Mouse (Mus musculus) embryonic facial prominence, embryonic 13.5 days (tissue): Measurements from ENCODE around the gene Slc5a2. TPM values are rescaled to one million over a fixed set of nuclear protein-coding genes. Genes with fewer than 3 reads are reported as not detected.
A peak's percentile ranks its signal among the peaks of the same experiment; 100 is the strongest.

ENCODE experiments used
- ATAC-seq: fragments of 200-750 bp; cut with Nextera tagmentation; 2 replicates; pipeline ENCODE4 v1.8.0; 2017; ENCODE audit warnings: low read depth; ENCODE audit not compliant: insufficient number of reproducible peaks, insufficient read depth, low FRiP score, low TSS enrichment
- H3K27ac ChIP-seq: fragments of 300-500 bp; sonication (generic); 2 replicates; pipeline ENCODE4 v1.5.1; 2015; ENCODE audit warnings: moderate library complexity, mild to moderate bottlenecking, inconsistent platforms
- H3K27me3 ChIP-seq: fragments of 300-500 bp; sonication (generic); 2 replicates; pipeline ENCODE4 v1.6.1; 2015; ENCODE audit warnings: mild to moderate bottlenecking, inconsistent platforms
- H3K36me3 ChIP-seq: fragments of 300-500 bp; sonication (generic); 2 replicates; pipeline ENCODE4 v1.6.1; 2015; ENCODE audit warnings: mild to moderate bottlenecking, inconsistent platforms
- H3K4me1 ChIP-seq: fragments of 300-500 bp; sonication (generic); 2 replicates; pipeline ENCODE4 v1.6.1; 2015; ENCODE audit warnings: inconsistent platforms
- H3K4me2 ChIP-seq: fragments of 300-500 bp; sonication (generic); 2 replicates; pipeline ENCODE4 v1.6.1; 2015; ENCODE audit warnings: moderate library complexity, mild to moderate bottlenecking, inconsistent platforms
- H3K4me3 ChIP-seq: fragments of 300-500 bp; sonication (generic); 2 replicates; pipeline ENCODE4 v1.5.1; 2015; ENCODE audit warnings: mild to moderate bottlenecking, inconsistent platforms
- H3K9ac ChIP-seq: fragments of 300-500 bp; sonication (generic); 2 replicates; pipeline ENCODE4 v1.6.1; 2015; ENCODE audit warnings: mild to moderate bottlenecking, inconsistent platforms
- H3K9me3 ChIP-seq: fragments of 300-500 bp; sonication (generic); 2 replicates; pipeline ENCODE4 v1.6.1; 2016; ENCODE audit warnings: inconsistent platforms
- WGBS: fragments of 180-500 bp; shearing (Covaris S2); methylation state at CpG from one replicate; pipeline ENCODE4 v1.1.7; 2015; ENCODE audit warnings: mixed read lengths; 5-methylcytosine and 5-hydroxymethylcytosine counted together
- polyA plus RNA-seq: library from polyadenylated mRNA; unstranded; fragments of >200 nt; fragmentation: Nextera tagmentation; extraction: Ambion mirVana; gene quantifications from 2 replicates; pipeline ENCODE4 v1.2.1, GENCODE M21; 2015

The Slc5a2 gene
- polyA plus RNA-seq: 0.42 TPM in 1 of 2 replicates, not detected in the other

GRCm38 (mm10) chr7:128265411-128265810 is at the start of gene Slc5a2:
Gene Slc5a2, plus strand, starts transcription at chr7:128265657.
- 74% methylated on average over 6 of the region's 6 CpGs for WGBS
- Histone ChIP-seq H3K4me3 (no peak within 1 kb of the TSS), H3K27me3 (no peaks in the 10 kb centered on the region; the same call in 1 of the 2 replicates), H3K9me3 (no peaks in the 10 kb centered on the region), H3K4me2 (no peak within 1 kb of the TSS), H3K4me1 (no peaks in the 10 kb centered on the region), H3K27ac (no peak within 1 kb of the TSS), H3K36me3 (peaks cover 4% of the 10 kb centered on the region), H3K9ac (no peak within 1 kb of the TSS)
- ATAC-seq: no peak

GRCm38 (mm10) chr7:128219952-128220351 is 45.5 kb upstream of the Slc5a2 start:
- Histone ChIP-seq H3K27me3 (no peaks in the 10 kb centered on the region), H3K4me2 (no peak overlapping the region), H3K36me3 (no peaks in the 10 kb centered on the region), H3K4me3 (no peak overlapping the region), H3K9ac (no peak overlapping the region), H3K9me3 (no peaks in the 10 kb centered on the region), H3K27ac (no peak overlapping the region), H3K4me1 (no peaks in the 10 kb centered on the region)
- 78% methylated on average over 4 of the region's 4 CpGs for WGBS
- no peak for ATAC-seq

GRCm38 (mm10) chr7:128220936-128221335 is 44.5 kb upstream of the Slc5a2 start:
- WGBS: 84% methylated on average over 3 of the region's 3 CpGs

GRCm38 (mm10) chr7:128231741-128232140 is 33.7 kb upstream of the Slc5a2 start:
- no peak overlapping the region for H3K9ac ChIP-seq
- H3K9me3 ChIP-seq: no peaks in the 10 kb centered on the region
- 42% methylated on average over 8 of the region's 8 CpGs for WGBS
- peaks cover 14% of the 10 kb centered on the region; the same call in 1 of the 2 replicates for H3K36me3 ChIP-seq
- ATAC-seq: no peak
- H3K4me3 ChIP-seq: no peak overlapping the region
- no peaks in the 10 kb centered on the region for H3K27me3 ChIP-seq
- H3K4me2 ChIP-seq: no peak overlapping the region
- no peak overlapping the region for H3K27ac ChIP-seq
- H3K4me1 ChIP-seq: peaks cover 11% of the 10 kb centered on the region; the same call in 1 of the 2 replicates

More at GRCm38 (mm10) chr7:128220936-128221335, 44.5 kb upstream of the Slc5a2 start:
- Histone ChIP-seq H3K4me2 (no peak overlapping the region), H3K4me3 (no peak overlapping the region), H3K4me1 (no peaks in the 10 kb centered on the region), H3K9me3 (no peaks in the 10 kb centered on the region), H3K36me3 (no peaks in the 10 kb centered on the region), H3K9ac (no peak overlapping the region), H3K27me3 (no peaks in the 10 kb centered on the region), H3K27ac (no peak overlapping the region)
- ATAC-seq: no peak

GRCm38 (mm10) chr7:128234796-128235195 is 30.7 kb upstream of the Slc5a2 start:
- 90% methylated on average over 2 of the region's 2 CpGs for WGBS
- no peak for ATAC-seq
- H3K4me2 ChIP-seq: no peak overlapping the region
- no peak overlapping the region for H3K9ac ChIP-seq
- H3K4me1 ChIP-seq: peaks cover 22% of the 10 kb centered on the region
- no peak overlapping the region for H3K4me3 ChIP-seq
- H3K27ac ChIP-seq: no peak overlapping the region
- no peaks in the 10 kb centered on the region for H3K9me3 ChIP-seq
- peaks cover 17% of the 10 kb centered on the region; the same call in 1 of the 2 replicates for H3K36me3 ChIP-seq
- H3K27me3 ChIP-seq: no peaks in the 10 kb centered on the region

- 0 out of 2 replicates have a peak overlapping the region, but pooled peaks have one; percentile 16 for H3K9ac ChIP-seq
- no peaks in the 10 kb centered on the region for H3K9me3 ChIP-seq
- peaks cover 24% of the 10 kb centered on the region for H3K36me3 ChIP-seq
- H3K4me3 ChIP-seq: no peak overlapping the region
- no peaks in the 10 kb centered on the region for H3K27me3 ChIP-seq
- WGBS: 90% methylated on average over 1 of the region's 1 CpGs
- H3K27ac ChIP-seq: no peak overlapping the region
- H3K4me2 ChIP-seq: no peak overlapping the region
- H3K4me1 ChIP-seq: peaks cover 22% of the 10 kb centered on the region
- ATAC-seq: no peak
Measured at GRCm38 (mm10) chr7:128235481-128235880, 30.0 kb upstream of the Slc5a2 start.

GRCm38 (mm10) chr7:128236426-128236825 is 29.0 kb upstream of the Slc5a2 start:
- H3K4me2 ChIP-seq: peak overlapping the region; percentile 64; the same call in 1 of the 2 replicates
- no peaks in the 10 kb centered on the region for H3K27me3 ChIP-seq
- ATAC-seq: no peak
- no peak overlapping the region for H3K9ac ChIP-seq
- WGBS: 96% methylated on average over 13 of the region's 13 CpGs
- H3K27ac ChIP-seq: 0 out of 2 replicates have a peak overlapping the region, but pooled peaks have one; percentile 99
- peaks cover 33% of the 10 kb centered on the region for H3K36me3 ChIP-seq
- peaks cover 26% of the 10 kb centered on the region for H3K4me1 ChIP-seq
- no peaks in the 10 kb centered on the region for H3K9me3 ChIP-seq
- H3K4me3 ChIP-seq: peak overlapping the region; percentile 72; the same call in 1 of the 2 replicates

- Histone ChIP-seq H3K27me3 (no peaks in the 10 kb centered on the region), H3K4me2 (peak within 1 kb of the TSS; percentile 64), H3K27ac (peak within 1 kb of the TSS; percentile 99), H3K4me1 (peaks cover 26% of the 10 kb centered on the region), H3K9me3 (no peaks in the 10 kb centered on the region), H3K4me3 (peak within 1 kb of the TSS; percentile 72), H3K36me3 (peaks cover 39% of the 10 kb centered on the region), H3K9ac (peak within 1 kb of the TSS; percentile 83)
- ATAC-seq: no peak
- WGBS: 26% methylated on average over 37 of the region's 37 CpGs
Measured at GRCm38 (mm10) chr7:128236856-128237592, 28.4 kb upstream of the Slc5a2 start, which contains the start of gene Armc5. Gene Armc5, plus strand, starts transcription at chr7:128237342.

GRCm38 (mm10) chr7:128237593-128237926 is 27.9 kb upstream of the Slc5a2 start:
- peaks cover 45% of the 10 kb centered on the region for H3K36me3 ChIP-seq
- peak overlapping the region; percentile 83 for H3K9ac ChIP-seq
- ATAC-seq: no peak
- no peaks in the 10 kb centered on the region for H3K27me3 ChIP-seq
- peak overlapping the region; percentile 64 for H3K4me2 ChIP-seq
- WGBS: under 1% methylated on average over 25 of the region's 25 CpGs
- H3K27ac ChIP-seq: peak overlapping the region; percentile 99
- H3K4me1 ChIP-seq: peaks cover 23% of the 10 kb centered on the region
- no peaks in the 10 kb centered on the region for H3K9me3 ChIP-seq
- H3K4me3 ChIP-seq: peak overlapping the region; percentile 72

- Histone ChIP-seq H3K4me2 (peak within 1 kb of the TSS; percentile 64), H3K4me3 (peak within 1 kb of the TSS; percentile 72), H3K36me3 (peaks cover 51% of the 10 kb centered on the region), H3K9me3 (no peaks in the 10 kb centered on the region), H3K27ac (peak within 1 kb of the TSS; percentile 99), H3K4me1 (peaks cover 20% of the 10 kb centered on the region), H3K27me3 (no peaks in the 10 kb centered on the region), H3K9ac (peak within 1 kb of the TSS; percentile 83)
- WGBS: under 1% methylated on average over 71 of the region's 72 CpGs
- ATAC-seq: peak; percentile 87
Measured at GRCm38 (mm10) chr7:128237927-128238778, 27.3 kb upstream of the Slc5a2 start, which contains the start of gene 9130023H24Rik. Gene 9130023H24Rik, minus strand, starts transcription at chr7:128238031.

GRCm38 (mm10) chr7:128238991-128239390 is 26.5 kb upstream of the Slc5a2 start:
- Histone ChIP-seq H3K4me3 (peak overlapping the region; percentile 72), H3K9me3 (no peaks in the 10 kb centered on the region), H3K4me1 (peaks cover 20% of the 10 kb centered on the region), H3K4me2 (peak overlapping the region; percentile 64), H3K27me3 (no peaks in the 10 kb centered on the region), H3K36me3 (peaks cover 55% of the 10 kb centered on the region), H3K27ac (peak overlapping the region; percentile 99), H3K9ac (0 out of 2 replicates have a peak overlapping the region, but pooled peaks have one; percentile 64)
- 21% methylated on average over 4 of the region's 4 CpGs for WGBS
- no peak for ATAC-seq
